Mouse (Mus musculus) stomach, embryonic 15.5 days (tissue): Measurements from ENCODE around the gene Nle1. TPM values are rescaled to one million over a fixed set of nuclear protein-coding genes. Genes with fewer than 3 reads are reported as not detected.

Experiments used
- polyA plus RNA-seq: library from polyadenylated mRNA; unstranded; fragments of >200 nt; fragmentation: Nextera tagmentation; extraction: Ambion mirVana; gene quantifications from 2 replicates; pipeline ENCODE4 v1.2.1, GENCODE M21; 2015

The Nle1 gene
- polyA plus RNA-seq, 1 experiment from 2014 or later: 30.7 TPM

Other genes with a start within 250 kb of the Nle1 start
- gene Cct6b, start 144.1 kb downstream of the Nle1 start, polyA plus RNA-seq: 0.37 and 0.40 TPM in 2 replicates
- gene Zfp830, start 144.1 kb downstream of the Nle1 start, polyA plus RNA-seq: 31.7 and 35.0 TPM in 2 replicates
- gene Lig3, start 127.3 kb downstream of the Nle1 start, polyA plus RNA-seq: 22.9 and 25.5 TPM in 2 replicates
- 17.5 and 20.2 TPM in 2 replicates for gene Rffl, start 37.2 kb downstream of the Nle1 start, polyA plus RNA-seq
- gene Rad51d, start 17.8 kb downstream of the Nle1 start, polyA plus RNA-seq: 13.6 and 14.8 TPM in 2 replicates
- gene Fndc8, start 16.3 kb downstream of the Nle1 start, polyA plus RNA-seq: 0.13 and 0.15 TPM in 2 replicates
- gene Unc45b, start 2.1 kb upstream of the Nle1 start, polyA plus RNA-seq: 2.5 and 2.6 TPM in 2 replicates
- gene Slfn5, start 42.9 kb upstream of the Nle1 start, polyA plus RNA-seq: 2.4 and 2.5 TPM in 2 replicates
- 23.8 and 26.8 TPM in 2 replicates for gene Slfn9, start 83.4 kb upstream of the Nle1 start, polyA plus RNA-seq
- gene Slfn8, start 112.4 kb upstream of the Nle1 start, polyA plus RNA-seq: 0.81 and 1.0 TPM in 2 replicates
- 8.4 and 9.2 TPM in 2 replicates for gene Slfn2, start 156.7 kb upstream of the Nle1 start, polyA plus RNA-seq
- 1.6 and 1.8 TPM in 2 replicates for gene Slfn1, start 208.4 kb upstream of the Nle1 start, polyA plus RNA-seq